Mouse (Mus musculus): Measurements from ENCODE around the gene Tbl2.

GRCm38 (mm10) chr5:135113782-135114181, 35.7 kb upstream of the Tbl2 start:
- no peak for TF ChIP-seq CTCF (IDR thresholded peaks at IDR 0.05)
- TF ChIP-seq EP300 (IDR thresholded peaks at IDR 0.05) = no peak
